Mouse (Mus musculus): ENCODE measurements around the gene Cnfn. TPM values are rescaled to one million over a fixed set of nuclear protein-coding genes. Genes with fewer than 3 reads are reported as not detected.
"Not testable (repeated sequence)": the region's sequence is repeated elsewhere in the genome, so short reads cannot be mapped to it uniquely, and the experiment has no call there.

Gene Cnfn
- total and polyA plus RNA-seq, 2 experiments, result not detected

DNA sequence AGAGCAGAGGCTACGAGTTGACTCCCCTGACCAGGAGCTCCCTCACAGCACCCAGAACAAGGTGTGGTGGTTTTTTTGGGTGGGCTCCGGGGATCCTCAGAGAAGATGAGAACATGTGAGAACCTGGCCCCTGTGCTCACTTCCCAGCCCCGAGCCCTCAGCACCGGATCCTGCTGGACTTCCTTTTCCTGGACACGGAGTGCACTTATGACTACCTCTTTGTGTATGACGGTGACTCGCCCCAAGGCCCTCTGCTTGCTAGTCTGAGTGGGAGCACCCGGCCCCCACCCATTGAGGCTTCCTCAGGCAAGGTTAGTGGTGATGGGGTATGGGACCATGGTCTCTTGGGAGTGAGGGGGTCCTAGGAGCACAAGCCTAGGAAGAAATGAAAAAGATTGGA is 43.3 kb downstream of the Cnfn start:
- Histone ChIP-seq H3K36me3 (ENCODE audit: control insufficient read depth, insufficient read depth, low read length) (no peaks in the 10 kb centered on the region), H3K27ac (replicated peaks; ENCODE audit: insufficient read depth, low read depth, low read length) (no peak overlapping the region), H3K4me3 (ENCODE audit: insufficient read depth, low read depth, low read length) (no peak overlapping the region), H3K27me3 (ENCODE audit: control insufficient read depth, insufficient read depth, low read length) (no peaks in the 10 kb centered on the region), H3K4me1 (ENCODE audit: control insufficient read depth, insufficient read depth, low read length) (no peaks in the 10 kb centered on the region), H3K79me2 (ENCODE audit: control insufficient read depth, insufficient read depth, low read length) (no peaks in the 10 kb centered on the region; the same call in 1 of the 2 replicates), H3K9ac (ENCODE audit: low read depth, low read length) (no peak overlapping the region)
- TF ChIP-seq CTCF (IDR thresholded peaks at IDR 0.05; ENCODE audit: low read depth, low read length) (no peak), POLR2A (IDR thresholded peaks at IDR 0.05; ENCODE audit: extremely low read depth, insufficient read depth, low read length) (no peak)
- DNase-seq (ENCODE audit: extremely low read depth, low read depth, low spot score), result no peak
- 79% methylated on average over 8 of the region's 8 CpGs for WGBS

DNA sequence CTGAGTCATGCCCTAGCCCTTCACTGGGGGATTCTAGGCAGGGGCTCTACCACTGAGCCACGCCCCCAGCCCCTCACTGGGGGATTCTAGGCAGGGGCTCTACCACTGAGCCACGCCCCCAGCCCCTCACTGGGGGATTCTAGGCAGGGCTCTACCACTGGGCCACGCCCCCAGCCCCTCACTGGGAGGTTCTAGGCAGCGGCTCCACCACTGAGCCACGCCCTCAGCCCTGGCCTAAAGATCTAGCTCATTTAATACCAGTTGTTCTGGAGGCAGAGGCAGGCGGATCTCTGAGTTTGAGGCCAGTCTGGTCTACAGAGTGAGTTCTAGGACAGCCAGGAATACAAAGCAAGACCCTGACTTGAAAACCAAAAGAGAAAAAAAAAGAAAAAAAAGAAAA is 44.1 kb downstream of the Cnfn start:
- H3K4me1 ChIP-seq (ENCODE audit: control insufficient read depth, insufficient read depth, low read length); H3K36me3 ChIP-seq (ENCODE audit: control insufficient read depth, insufficient read depth, low read length); H3K27me3 ChIP-seq (ENCODE audit: control insufficient read depth, insufficient read depth, low read length); H3K27ac ChIP-seq (replicated peaks; ENCODE audit: insufficient read depth, low read depth, low read length); H3K9ac ChIP-seq (ENCODE audit: low read depth, low read length); H3K4me3 ChIP-seq (ENCODE audit: insufficient read depth, low read depth, low read length); DNase-seq (ENCODE audit: extremely low read depth, low read depth, low spot score); H3K79me2 ChIP-seq (ENCODE audit: control insufficient read depth, insufficient read depth, low read length): not testable (repeated sequence)
- 87% methylated on average over 6 of the region's 6 CpGs for WGBS

DNA sequence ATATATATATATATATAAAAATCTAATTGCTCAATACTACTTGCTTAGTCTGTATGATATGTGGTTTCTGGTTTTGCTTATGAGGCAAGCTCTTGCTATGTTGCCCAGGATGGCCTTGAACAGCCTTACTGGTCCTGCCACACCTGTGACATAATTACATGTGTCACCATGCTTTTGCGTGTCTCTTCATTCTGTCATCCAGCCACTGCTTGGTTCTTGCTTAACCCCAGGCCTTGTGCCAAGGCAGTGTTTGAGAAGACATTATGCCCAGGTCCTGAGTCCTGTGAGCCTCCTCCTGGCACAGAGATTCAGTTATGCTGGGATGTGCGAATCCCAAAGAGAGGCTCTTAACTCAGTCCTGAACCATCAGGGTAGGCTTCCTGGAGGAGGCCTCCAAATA is 46.3 kb downstream of the Cnfn start:
- no peaks in the 10 kb centered on the region; the same call in 1 of the 2 replicates for H3K79me2 ChIP-seq (ENCODE audit: control insufficient read depth, insufficient read depth, low read length)
- peak; percentile 51 for DNase-seq (ENCODE audit: extremely low read depth, low read depth, low spot score)
- no peaks in the 10 kb centered on the region for H3K27me3 ChIP-seq (ENCODE audit: control insufficient read depth, insufficient read depth, low read length)
- H3K4me3 ChIP-seq (ENCODE audit: insufficient read depth, low read depth, low read length), result no peak overlapping the region
- H3K4me1 ChIP-seq (ENCODE audit: control insufficient read depth, insufficient read depth, low read length), result no peaks in the 10 kb centered on the region
- H3K9ac ChIP-seq (ENCODE audit: low read depth, low read length), result no peak overlapping the region
- H3K36me3 ChIP-seq (ENCODE audit: control insufficient read depth, insufficient read depth, low read length), result no peaks in the 10 kb centered on the region
- TF ChIP-seq POLR2A (IDR thresholded peaks at IDR 0.05; ENCODE audit: extremely low read depth, insufficient read depth, low read length) (no peak), CTCF (IDR thresholded peaks at IDR 0.05; ENCODE audit: low read depth, low read length) (no peak)
- H3K27ac ChIP-seq (replicated peaks; ENCODE audit: insufficient read depth, low read depth, low read length), result no peak overlapping the region
- 33% methylated on average over 2 of the region's 2 CpGs for WGBS

DNA sequence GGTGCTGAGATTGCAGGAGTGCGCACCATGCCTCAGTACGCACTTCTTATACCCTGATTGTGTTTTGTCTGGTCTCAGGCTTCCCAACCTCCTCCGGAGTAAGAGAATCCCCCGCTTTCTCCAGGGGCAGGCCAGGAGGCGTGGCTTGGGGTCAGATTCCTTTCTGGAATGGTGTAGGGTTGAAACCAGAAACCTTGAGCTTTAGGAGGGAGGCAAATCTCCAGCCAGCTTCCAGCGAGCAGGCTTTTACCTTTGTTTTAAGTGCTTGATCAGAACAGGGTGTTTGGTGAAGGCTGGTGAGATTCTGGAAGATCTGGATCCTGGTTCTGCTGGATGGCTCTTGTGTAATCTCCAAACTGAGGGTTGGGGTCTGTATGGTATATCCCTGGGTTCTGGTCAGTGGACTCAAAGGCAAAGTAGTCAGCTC is 47.5 kb downstream of the Cnfn start:
- Histone ChIP-seq H3K27ac (replicated peaks; ENCODE audit: insufficient read depth, low read depth, low read length) (no peak overlapping the region), H3K9ac (ENCODE audit: low read depth, low read length) (no peak overlapping the region), H3K79me2 (ENCODE audit: control insufficient read depth, insufficient read depth, low read length) (no peaks in the 10 kb centered on the region; the same call in 1 of the 2 replicates), H3K4me1 (ENCODE audit: control insufficient read depth, insufficient read depth, low read length) (no peaks in the 10 kb centered on the region), H3K4me3 (ENCODE audit: insufficient read depth, low read depth, low read length) (no peak overlapping the region), H3K36me3 (ENCODE audit: control insufficient read depth, insufficient read depth, low read length) (no peaks in the 10 kb centered on the region), H3K27me3 (ENCODE audit: control insufficient read depth, insufficient read depth, low read length) (no peaks in the 10 kb centered on the region)
- no peak for DNase-seq (ENCODE audit: extremely low read depth, low read depth, low spot score)
- 66% methylated on average over 6 of the region's 6 CpGs for WGBS
- TF ChIP-seq POLR2A (IDR thresholded peaks at IDR 0.05; ENCODE audit: extremely low read depth, insufficient read depth, low read length), result no peak
- TF ChIP-seq CTCF (IDR thresholded peaks at IDR 0.05; ENCODE audit: low read depth, low read length), result no peak

Other genes starting within 250 kb of the Cnfn start
- gene Pou2f2, start 190.0 kb downstream of the Cnfn start, total RNA-seq (2014; rRNA removed), result 0.34 and 0.37 TPM in 2 replicates
- gene Pou2f2, start 190.0 kb downstream of the Cnfn start, polyA plus RNA-seq (2012; rRNA removed), result 0.44 and 1.2 TPM in 2 replicates
- 20.2 and 24.6 TPM in 2 replicates for gene Dedd2, start 149.1 kb downstream of the Cnfn start, total RNA-seq (2014; rRNA removed)
- gene Dedd2, start 149.1 kb downstream of the Cnfn start, polyA plus RNA-seq (2012; rRNA removed), result 27.9 and 35.4 TPM in 2 replicates
- gene Zfp526, start 148.3 kb downstream of the Cnfn start, total RNA-seq (2014; rRNA removed), result 2.2 and 2.6 TPM in 2 replicates
- 3.4 and 4.7 TPM in 2 replicates for gene Zfp526, start 148.3 kb downstream of the Cnfn start, polyA plus RNA-seq (2012; rRNA removed)
- 9.1 and 11.4 TPM in 2 replicates for gene Gsk3a, start 131.9 kb downstream of the Cnfn start, total RNA-seq (2014; rRNA removed)
- 69.3 and 74.5 TPM in 2 replicates for gene Gsk3a, start 131.9 kb downstream of the Cnfn start, polyA plus RNA-seq (2012; rRNA removed)
- 7.4 and 8.8 TPM in 2 replicates for gene Erf, start 119.0 kb downstream of the Cnfn start, total RNA-seq (2014; rRNA removed)
- 23.3 and 27.0 TPM in 2 replicates for gene Erf, start 119.0 kb downstream of the Cnfn start, polyA plus RNA-seq (2012; rRNA removed)
- 5.3 and 8.3 TPM in 2 replicates for gene Cic, start 102.0 kb downstream of the Cnfn start, total RNA-seq (2014; rRNA removed)
- 18.3 and 23.3 TPM in 2 replicates for gene Cic, start 102.0 kb downstream of the Cnfn start, polyA plus RNA-seq (2012; rRNA removed)
- gene Pafah1b3, start 71.7 kb downstream of the Cnfn start, total RNA-seq (2014; rRNA removed), result 3.7 and 6.0 TPM in 2 replicates
- gene Pafah1b3, start 71.7 kb downstream of the Cnfn start, polyA plus RNA-seq (2012; rRNA removed), result 8.4 and 10.0 TPM in 2 replicates
- not detected in 2 replicates for gene Prr19, start 68.3 kb downstream of the Cnfn start, total RNA-seq (2014; rRNA removed)
- gene Prr19, start 68.3 kb downstream of the Cnfn start, polyA plus RNA-seq (2012; rRNA removed), result not detected in 2 replicates
- not detected in 2 replicates for gene Tmem145, start 63.6 kb downstream of the Cnfn start, total RNA-seq (2014; rRNA removed)
- not detected in 2 replicates for gene Tmem145, start 63.6 kb downstream of the Cnfn start, polyA plus RNA-seq (2012; rRNA removed)
- 1.5 and 2.6 TPM in 2 replicates for gene Megf8, start 52.6 kb downstream of the Cnfn start, total RNA-seq (2014; rRNA removed)
- 5.1 and 5.4 TPM in 2 replicates for gene Megf8, start 52.6 kb downstream of the Cnfn start, polyA plus RNA-seq (2012; rRNA removed)
- 8.3 and 8.7 TPM in 2 replicates for gene Lipe, start 29.0 kb upstream of the Cnfn start, total RNA-seq (2014; rRNA removed)
- 9.8 and 11.3 TPM in 2 replicates for gene Lipe, start 29.0 kb upstream of the Cnfn start, polyA plus RNA-seq (2012; rRNA removed)
- gene Cxcl17, start 43.2 kb upstream of the Cnfn start, total RNA-seq (2014; rRNA removed), result not detected in 2 replicates
- not detected in 2 replicates for gene Cxcl17, start 43.2 kb upstream of the Cnfn start, polyA plus RNA-seq (2012; rRNA removed)
- 45.5 and 59.6 TPM in 2 replicates for gene Ceacam1, start 107.9 kb upstream of the Cnfn start, total RNA-seq (2014; rRNA removed)
- gene Ceacam1, start 107.9 kb upstream of the Cnfn start, polyA plus RNA-seq (2012; rRNA removed), result 84.8 and 87.9 TPM in 2 replicates
- gene Ceacam2, start 170.1 kb upstream of the Cnfn start, total RNA-seq (2014; rRNA removed), result 0.07 TPM in 1 of 2 replicates, not detected in the other
- 0.10 and 0.34 TPM in 2 replicates for gene Ceacam2, start 170.1 kb upstream of the Cnfn start, polyA plus RNA-seq (2012; rRNA removed)
- not detected in 2 replicates for gene Erich4, start 246.2 kb upstream of the Cnfn start, total RNA-seq (2014; rRNA removed)
- gene Erich4, start 246.2 kb upstream of the Cnfn start, polyA plus RNA-seq (2012; rRNA removed), result not detected in 2 replicates
- gene Dmac2, start 249.7 kb upstream of the Cnfn start, total RNA-seq (2014; rRNA removed), result 36.0 and 40.7 TPM in 2 replicates
- gene Dmac2, start 249.7 kb upstream of the Cnfn start, polyA plus RNA-seq (2012; rRNA removed), result 62.3 and 64.0 TPM in 2 replicates